Mouse (Mus musculus) liver, embryonic 14.5 days (tissue): ENCODE results near the gene Apoc4. TPM values are rescaled to one million over a fixed set of nuclear protein-coding genes. Genes with fewer than 3 reads are reported as not detected.

Source experiments
- ATAC-seq: fragments of 200-750 bp; cut with Nextera tagmentation; 2 replicates; pipeline ENCODE4 v1.8.0; 2017; ENCODE audit warnings: moderate number of reproducible peaks, mild to moderate bottlenecking, moderate library complexity; ENCODE audit not compliant: insufficient read depth
- DNase-seq, 3 experiments: peaks; one replicate each; pipeline ENCODE4 v3.0.0-alpha.2; 2012 to 2013; ENCODE audit warnings: low read depth in 3 of 3, low spot score in 3 of 3
- H3K27ac ChIP-seq: fragments of 300-500 bp; sonication (generic); 2 replicates; pipeline ENCODE4 v1.5.1; 2014; ENCODE audit warnings: moderate library complexity, mild to moderate bottlenecking, control low read depth, inconsistent platforms
- H3K27me3 ChIP-seq: fragments of 300-500 bp; sonication (generic); 2 replicates; pipeline ENCODE4 v1.6.1; 2014; ENCODE audit warnings: mild to moderate bottlenecking, low read length, moderate library complexity; ENCODE audit not compliant: control insufficient read depth, insufficient read depth
- H3K36me3 ChIP-seq: fragments of 300-500 bp; sonication (generic); replicated peaks from 2 replicates; pipeline ENCODE4 v1.6.1; 2014; ENCODE audit warnings: low read depth; ENCODE audit not compliant: control insufficient read depth, insufficient read depth
- H3K4me1 ChIP-seq, 2 experiments: fragments of 200-500 bp in 1 of 2; fragments of 300-500 bp in 1 of 2; sonication (generic) in 1 of 2; replicated peaks; 2 replicates each; pipeline ENCODE4 v1.6.1; 2012 to 2014; ENCODE audit warnings: antibody characterized with exemption in 1 of 2, inconsistent platforms in 1 of 2, low read length in 1 of 2; ENCODE audit not compliant: control insufficient read depth in 2 of 2, insufficient read depth in 2 of 2
- H3K4me2 ChIP-seq: fragments of 300-500 bp; sonication (generic); 2 replicates; pipeline ENCODE4 v1.6.1; 2014; ENCODE audit warnings: low read depth, mild to moderate bottlenecking, control low read depth, moderate library complexity
- H3K4me3 ChIP-seq, 2 experiments: fragments of 200-500 bp in 1 of 2; fragments of 300-500 bp in 1 of 2; sonication (generic) in 1 of 2; 2 replicates each; pipeline ENCODE4 v1.5.1; 2012 to 2014; ENCODE audit warnings: low read depth in 2 of 2, low read length in 2 of 2, mild to moderate bottlenecking in 2 of 2, control low read depth in 1 of 2, inconsistent platforms in 1 of 2, moderate library complexity in 1 of 2; ENCODE audit not compliant: insufficient read depth in 1 of 2
- H3K9ac ChIP-seq: fragments of 300-500 bp; sonication (generic); replicated peaks from 2 replicates; pipeline ENCODE4 v1.6.1; 2014; ENCODE audit warnings: mild to moderate bottlenecking, control low read depth, moderate library complexity
- H3K9me3 ChIP-seq: fragments of 300-500 bp; sonication (generic); 2 replicates; pipeline ENCODE4 v1.6.1; 2016; ENCODE audit warnings: low read length, mixed read lengths; ENCODE audit not compliant: control insufficient read depth
- CTCF ChIP-seq: IDR thresholded peaks from 2 replicates; pipeline ENCODE4 v1.5.1; 2016; ENCODE audit warnings: antibody characterized with exemption, low read depth, control low read depth
- EP300 ChIP-seq: IDR thresholded peaks from 2 replicates; pipeline ENCODE4 v1.6.1; 2016; ENCODE audit warnings: antibody characterized with exemption, low read depth
- WGBS: fragments of 180-500 bp; shearing (Covaris S2); extraction: QIAGEN DNeasy Blood & Tissue Kit; methylation state at CpG from one replicate; pipeline ENCODE4 v1.1.7; 2014; ENCODE audit not compliant: insufficient replicate concordance; 5-methylcytosine and 5-hydroxymethylcytosine counted together
- polyA plus RNA-seq, 2 experiments: library from polyadenylated mRNA; depleted of rRNA in 1 of 2; stranded (reverse) in 1 of 2; unstranded in 1 of 2; fragments of >200 nt; fragmentation: Nextera tagmentation in 1 of 2; extraction: Ambion mirVana in 1 of 2; gene quantifications; 2 replicates each; pipeline versions ENCODE4 v1.2.1 to v1.2.3; 2012 to 2014

Gene Apoc4
- polyA plus RNA-seq, 2 experiments: 90.9 to 200 TPM

- H3K27me3 ChIP-seq: no peaks in the 10 kb centered on the region
- DNase-seq (no peak), ATAC-seq (no peak)
- WGBS: 31% methylated on average over 6 of the region's 6 CpGs
- H3K4me3 ChIP-seq: no peak overlapping the region
- no peaks in the 10 kb centered on the region for H3K9me3 ChIP-seq
- TF ChIP-seq EP300 (no peak), CTCF (no peak)
- H3K27ac ChIP-seq: no peak overlapping the region
- H3K4me2 ChIP-seq: peak overlapping the region; percentile 52
- no peak overlapping the region for H3K9ac ChIP-seq
- H3K36me3 ChIP-seq: peaks cover 4% of the 10 kb centered on the region
- peaks cover 20 to 62% of the 10 kb centered on the region in 2 experiments for H3K4me1 ChIP-seq
Measured at GRCm38 (mm10) chr7:19695881-19696280, 14.6 kb upstream of the Apoc4 start.

DNA sequence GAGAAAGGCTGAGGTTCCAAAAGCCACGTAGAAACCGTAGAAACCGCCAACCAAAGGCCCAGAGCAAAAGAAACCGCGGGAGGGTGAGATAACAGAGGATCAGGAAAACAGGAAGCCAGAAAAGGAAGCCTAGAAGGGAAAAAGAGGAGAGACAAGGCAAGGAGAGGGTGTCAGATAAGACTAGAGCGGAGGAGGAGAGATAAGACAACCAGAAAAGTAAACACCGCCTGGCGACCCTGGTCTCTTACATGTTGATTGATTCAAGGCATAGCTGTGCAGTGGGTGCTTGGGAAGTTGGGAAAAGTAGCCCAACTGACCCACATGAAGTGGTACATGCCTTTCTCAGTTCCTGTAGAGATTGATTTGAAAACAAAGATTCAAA, 13.9 kb upstream of the Apoc4 start:
- Histone ChIP-seq H3K4me2 (peak overlapping the region; percentile 38), H3K9me3 (no peaks in the 10 kb centered on the region), H3K4me1 (peaks cover 16 to 55% of the 10 kb centered on the region in 2 experiments), H3K36me3 (peaks cover 4% of the 10 kb centered on the region), H3K9ac (no peak overlapping the region; the same call in 1 of the 2 replicates), H3K27ac (peak overlapping the region; percentile 61), H3K4me3 (no peak overlapping the region), H3K27me3 (no peaks in the 10 kb centered on the region)
- DNase-seq (no peak), ATAC-seq (no peak)
- peak; percentile 35 for TF ChIP-seq EP300
- TF ChIP-seq CTCF: no peak
- under 1% methylated on average over 8 of the region's 8 CpGs for WGBS

DNA sequence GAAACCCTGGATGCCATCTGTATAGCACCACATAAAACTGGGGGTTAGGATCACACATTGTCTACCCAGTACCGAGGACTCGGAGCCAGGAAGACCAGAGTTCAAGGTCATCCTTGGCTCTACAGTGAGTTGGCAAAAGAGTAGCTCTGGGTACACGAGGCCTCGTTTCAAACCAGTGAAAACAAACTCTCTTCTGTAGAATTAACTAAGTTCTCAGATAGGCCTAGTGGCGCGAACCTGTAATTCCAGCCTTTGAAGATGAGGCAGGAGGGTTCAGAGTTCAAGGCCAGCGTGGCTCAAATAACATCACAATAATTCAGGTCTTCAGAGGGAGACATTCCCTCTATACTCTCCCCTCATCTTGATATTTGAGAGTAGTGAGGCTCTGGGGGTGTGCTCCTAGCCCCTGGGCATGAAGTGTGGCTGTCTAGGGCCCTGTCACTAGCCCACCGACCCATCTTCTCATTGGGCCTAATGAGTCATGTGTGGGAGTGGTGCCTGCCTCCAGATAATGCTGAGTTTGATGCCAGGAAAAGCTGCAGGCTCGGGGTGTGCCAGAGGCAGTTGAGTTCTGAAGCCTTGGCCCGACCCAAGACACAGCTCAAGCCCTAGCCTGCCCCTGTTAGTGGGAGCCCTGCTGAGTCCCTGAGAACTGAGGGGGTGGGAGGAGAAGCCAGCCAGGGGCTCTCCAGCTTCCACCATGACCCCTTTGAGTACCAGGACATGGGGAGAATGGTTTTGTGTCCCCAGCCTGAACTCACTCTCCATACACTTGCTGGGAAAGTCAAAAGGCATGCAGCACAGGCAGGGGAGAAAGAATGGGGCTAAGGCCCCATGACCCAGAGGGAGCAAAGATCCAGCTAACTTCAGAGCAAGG, 13.3 kb upstream of the Apoc4 start:
- Histone ChIP-seq H3K27me3 (no peaks in the 10 kb centered on the region), H3K27ac (peak overlapping the region; percentile 61), H3K9ac (no peak overlapping the region; the same call in 1 of the 2 replicates), H3K9me3 (no peaks in the 10 kb centered on the region), H3K36me3 (peaks cover 4% of the 10 kb centered on the region), H3K4me3 (no peak overlapping the region), H3K4me1 (peaks cover 15 to 50% of the 10 kb centered on the region in 2 experiments), H3K4me2 (peak overlapping the region; percentile 38)
- 48% methylated on average over 10 of the region's 10 CpGs for WGBS
- ATAC-seq: no peak
- TF ChIP-seq EP300: no peak
- no peak for TF ChIP-seq CTCF
- DNase-seq: no peak

- Histone ChIP-seq H3K4me1 (peaks cover 12 to 39% of the 10 kb centered on the region in 2 experiments), H3K27me3 (no peaks in the 10 kb centered on the region), H3K9me3 (no peaks in the 10 kb centered on the region), H3K9ac (no peak overlapping the region), H3K27ac (peak overlapping the region; percentile 60), H3K4me2 (no peak overlapping the region; the same call in 1 of the 2 replicates), H3K4me3 (no peak overlapping the region), H3K36me3 (peaks cover 4% of the 10 kb centered on the region)
- DNase-seq (no peak), ATAC-seq (peak; percentile 53)
- 17% methylated on average over 10 of the region's 10 CpGs for WGBS
- TF ChIP-seq CTCF (no peak), EP300 (no peak)
Measured at GRCm38 (mm10) chr7:19693421-19693820, 12.1 kb upstream of the Apoc4 start.

GRCm38 (mm10) chr7:19691873-19692865, 10.9 kb upstream of the Apoc4 start, which contains the start of gene Apoc1:
TSS of gene Apoc1 (minus strand) at chr7:19692660.
- 61% methylated on average over 28 of the region's 28 CpGs for WGBS
- H3K4me3 ChIP-seq: peak within 1 kb of the TSS; percentile 29 to 37
- DNase-seq (no peak), ATAC-seq (peak; percentile 5; the same call in 1 of the 2 replicates)
- H3K9me3 ChIP-seq: no peaks in the 10 kb centered on the region
- peaks cover 4% of the 10 kb centered on the region for H3K36me3 ChIP-seq
- H3K4me1 ChIP-seq: peaks cover 12 to 42% of the 10 kb centered on the region in 2 experiments
- H3K27me3 ChIP-seq: no peaks in the 10 kb centered on the region
- no peak within 1 kb of the TSS for H3K9ac ChIP-seq
- peak within 1 kb of the TSS; percentile 44 for H3K4me2 ChIP-seq
- TF ChIP-seq CTCF: no peak
- TF ChIP-seq EP300: no peak
- H3K27ac ChIP-seq: peak within 1 kb of the TSS; percentile 60
